Mouse (Mus musculus) forebrain, embryonic 14.5 days (tissue): ENCODE results near the gene N6amt1. TPM values are rescaled to one million over a fixed set of nuclear protein-coding genes. Genes with fewer than 3 reads are reported as not detected.

Source experiments
- ATAC-seq: fragments of 200-750 bp; cut with Nextera tagmentation; 2 replicates; pipeline ENCODE4 v1.8.0; 2017; ENCODE audit warnings: mild to moderate bottlenecking, moderate library complexity
- DNase-seq: peaks from one replicate; pipeline ENCODE4 v3.0.0-alpha.2; 2015; ENCODE audit warnings: low spot score
- H3K27ac ChIP-seq: fragments of 300-500 bp; sonication (generic); 2 replicates; pipeline ENCODE4 v1.5.1; 2014; ENCODE audit warnings: low read depth, mild to moderate bottlenecking, control low read depth, low read length, moderate library complexity
- H3K27me3 ChIP-seq: fragments of 300-500 bp; sonication (generic); replicated peaks from 2 replicates; pipeline ENCODE4 v1.6.1; 2014; ENCODE audit warnings: low read length, control low read depth, mixed read lengths; ENCODE audit not compliant: control insufficient read depth, insufficient read depth
- H3K36me3 ChIP-seq: fragments of 300-500 bp; sonication (generic); 2 replicates; pipeline ENCODE4 v1.6.1; 2014; ENCODE audit warnings: low read length, control low read depth; ENCODE audit not compliant: control insufficient read depth, insufficient read depth
- H3K4me1 ChIP-seq: fragments of 300-500 bp; sonication (generic); 2 replicates; pipeline ENCODE4 v1.6.1; 2014; ENCODE audit warnings: antibody characterized with exemption, low read length, control low read depth; ENCODE audit not compliant: control insufficient read depth, insufficient read depth
- H3K4me2 ChIP-seq: fragments of 300-500 bp; sonication (generic); 2 replicates; pipeline ENCODE4 v1.6.1; 2014; ENCODE audit warnings: mild to moderate bottlenecking, control low read depth, low read length
- H3K4me3 ChIP-seq: fragments of 300-500 bp; sonication (generic); 2 replicates; pipeline ENCODE4 v1.5.1; 2014; ENCODE audit warnings: low read depth, low read length, control low read depth
- H3K9ac ChIP-seq: fragments of 300-500 bp; sonication (generic); 2 replicates; pipeline ENCODE4 v1.6.1; 2014; ENCODE audit warnings: mild to moderate bottlenecking, low read length, control low read depth, moderate library complexity
- H3K9me3 ChIP-seq: fragments of 300-500 bp; sonication (generic); replicated peaks from 2 replicates; pipeline ENCODE4 v1.6.1; 2016; ENCODE audit warnings: low read length, control low read depth, mixed read lengths; ENCODE audit not compliant: control insufficient read depth
- WGBS: fragments of 180-500 bp; shearing (Covaris S2); extraction: QIAGEN DNeasy Blood & Tissue Kit; methylation state at CpG from one replicate; pipeline ENCODE4 v1.1.7; 2014; 5-methylcytosine and 5-hydroxymethylcytosine counted together
- polyA plus RNA-seq: library from polyadenylated mRNA; unstranded; fragments of >200 nt; fragmentation: Nextera tagmentation; extraction: Ambion mirVana; gene quantifications from 2 replicates; pipeline ENCODE4 v1.2.1, GENCODE M21; 2014

The N6amt1 gene
- polyA plus RNA-seq, 1 experiment from 2014 or later = 13.9 TPM

DNA sequence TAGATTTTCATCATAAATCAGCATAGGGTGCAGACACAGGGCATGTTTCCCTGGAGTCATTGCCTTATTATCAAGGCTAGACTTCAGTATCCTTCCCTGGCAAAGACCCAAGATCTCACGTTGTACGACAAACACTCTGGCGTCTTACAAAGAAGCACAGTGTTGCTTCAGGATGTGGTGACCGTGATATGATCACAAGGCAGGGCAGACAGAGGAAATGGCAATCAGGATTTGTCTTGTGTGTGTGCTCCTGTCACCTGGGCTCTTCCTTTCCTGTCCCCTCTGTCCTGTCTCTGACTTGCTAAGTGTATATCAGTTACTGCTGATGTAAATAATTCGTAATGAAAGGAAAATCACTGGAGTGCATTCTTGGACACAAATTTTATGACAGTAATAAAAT is 29.4 kb upstream of the N6amt1 start:
- H3K4me3 ChIP-seq = no peak overlapping the region
- ATAC-seq (no peak), DNase-seq (peak; percentile 18)
- 0 out of 2 replicates have a peak, but pooled peaks cover 5% of the 10 kb centered on the region for H3K4me1 ChIP-seq
- no peak overlapping the region for H3K9ac ChIP-seq
- H3K27ac ChIP-seq = no peak overlapping the region
- no peaks in the 10 kb centered on the region for H3K36me3 ChIP-seq
- 71% methylated on average over 5 of the region's 5 CpGs for WGBS
- no peaks in the 10 kb centered on the region for H3K27me3 ChIP-seq
- no peak overlapping the region for H3K4me2 ChIP-seq
- H3K9me3 ChIP-seq = no peaks in the 10 kb centered on the region

DNA sequence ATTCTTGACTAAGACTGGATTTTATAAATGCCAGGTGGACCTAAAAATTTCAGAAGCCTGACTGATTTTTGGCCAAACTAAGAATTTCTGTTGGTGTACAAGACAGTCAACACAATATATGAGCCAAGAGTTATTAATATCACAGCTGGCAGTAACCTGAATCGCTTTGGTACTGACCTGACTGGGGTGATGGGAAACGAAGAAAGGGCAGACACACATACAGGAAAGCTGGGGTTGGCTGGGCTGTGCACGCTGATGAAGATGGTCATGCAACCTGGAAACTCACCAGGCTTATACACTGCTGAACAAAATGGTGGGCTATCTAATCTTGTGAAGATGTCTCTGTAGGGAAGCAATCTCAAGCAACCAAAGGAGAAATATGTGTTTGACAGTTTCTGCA is 24.0 kb upstream of the N6amt1 start:
- no peaks in the 10 kb centered on the region for H3K4me1 ChIP-seq
- 95% methylated on average over 3 of the region's 3 CpGs for WGBS
- no peaks in the 10 kb centered on the region for H3K9me3 ChIP-seq
- ATAC-seq (no peak), DNase-seq (no peak)
- no peak overlapping the region for H3K4me3 ChIP-seq
- no peak overlapping the region for H3K27ac ChIP-seq
- H3K9ac ChIP-seq = no peak overlapping the region
- H3K4me2 ChIP-seq = no peak overlapping the region
- no peaks in the 10 kb centered on the region for H3K36me3 ChIP-seq
- H3K27me3 ChIP-seq = no peaks in the 10 kb centered on the region

GRCm38 (mm10) chr16:87334756-87335155 is 19.2 kb upstream of the N6amt1 start:
- no peak for ATAC-seq
- 95% methylated on average over 3 of the region's 3 CpGs for WGBS

GRCm38 (mm10) chr16:87341043-87341572 is 12.9 kb upstream of the N6amt1 start:
- WGBS = 83% methylated on average over 6 of the region's 6 CpGs
- Histone ChIP-seq H3K27me3 (no peaks in the 10 kb centered on the region), H3K27ac (no peak overlapping the region), H3K4me3 (no peak overlapping the region), H3K9ac (no peak overlapping the region), H3K4me2 (no peak overlapping the region), H3K9me3 (no peaks in the 10 kb centered on the region), H3K4me1 (no peaks in the 10 kb centered on the region), H3K36me3 (no peaks in the 10 kb centered on the region)
- ATAC-seq = no peak
- no peak for DNase-seq

More at GRCm38 (mm10) chr16:87334756-87335155, 19.2 kb upstream of the N6amt1 start:
- Histone ChIP-seq H3K27ac (no peak overlapping the region), H3K36me3 (no peaks in the 10 kb centered on the region), H3K4me3 (no peak overlapping the region), H3K4me1 (no peaks in the 10 kb centered on the region), H3K9ac (no peak overlapping the region), H3K4me2 (no peak overlapping the region), H3K9me3 (no peaks in the 10 kb centered on the region), H3K27me3 (no peaks in the 10 kb centered on the region)
- DNase-seq = no peak

GRCm38 (mm10) chr16:87348133-87348532 is 5.9 kb upstream of the N6amt1 start:
- Histone ChIP-seq H3K4me3 (no peak overlapping the region), H3K36me3 (no peaks in the 10 kb centered on the region), H3K4me2 (no peak overlapping the region), H3K27me3 (no peaks in the 10 kb centered on the region), H3K27ac (no peak overlapping the region), H3K9me3 (no peaks in the 10 kb centered on the region; the same call in 1 of the 2 replicates), H3K4me1 (no peaks in the 10 kb centered on the region), H3K9ac (no peak overlapping the region)
- DNase-seq (no peak), ATAC-seq (no peak)
- 100% methylated on average over 2 of the region's 2 CpGs for WGBS

- ATAC-seq = no peak
- Histone ChIP-seq H3K9ac (no peak overlapping the region), H3K27ac (no peak overlapping the region), H3K9me3 (no peaks in the 10 kb centered on the region; the same call in 1 of the 2 replicates), H3K36me3 (0 out of 2 replicates have a peak, but pooled peaks cover 1% of the 10 kb centered on the region), H3K4me1 (no peaks in the 10 kb centered on the region), H3K4me3 (no peak overlapping the region), H3K27me3 (no peaks in the 10 kb centered on the region), H3K4me2 (no peak overlapping the region)
- no peak for DNase-seq
- 69% methylated on average over 5 of the region's 5 CpGs for WGBS
Measured at GRCm38 (mm10) chr16:87351386-87352105, 2.4 kb upstream of the N6amt1 start.

DNA sequence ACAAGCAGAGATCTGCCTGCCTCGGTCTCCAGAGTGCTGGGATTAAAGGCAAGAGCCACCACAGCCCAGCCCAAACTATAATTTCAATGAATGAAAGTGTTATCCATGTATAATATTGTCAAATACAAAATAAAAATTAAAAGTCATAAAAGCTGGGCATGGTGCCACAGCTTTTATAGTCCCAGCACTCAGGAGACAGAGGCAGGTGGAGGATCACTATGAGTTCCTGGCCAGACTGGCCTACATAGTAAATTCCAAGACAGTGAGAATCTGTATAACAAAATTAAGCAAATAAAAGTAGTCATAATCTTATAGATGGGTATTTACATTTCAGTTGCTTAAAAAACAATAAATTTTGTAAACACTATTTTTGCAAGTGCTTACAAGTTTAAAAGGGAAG is 380 bp upstream of the N6amt1 start:
- ATAC-seq = peak; percentile 17
- Histone ChIP-seq H3K4me2 (peak overlapping the region; percentile 63), H3K27me3 (no peaks in the 10 kb centered on the region), H3K4me3 (peak overlapping the region; percentile 71), H3K9ac (no peak overlapping the region; the same call in 1 of the 2 replicates), H3K9me3 (no peaks in the 10 kb centered on the region; the same call in 1 of the 2 replicates), H3K4me1 (no peaks in the 10 kb centered on the region), H3K27ac (no peak overlapping the region), H3K36me3 (peaks cover 8% of the 10 kb centered on the region; the same call in 1 of the 2 replicates)
- WGBS = 95% methylated on average over 1 of the region's 1 CpGs
- DNase-seq = no peak

DNA sequence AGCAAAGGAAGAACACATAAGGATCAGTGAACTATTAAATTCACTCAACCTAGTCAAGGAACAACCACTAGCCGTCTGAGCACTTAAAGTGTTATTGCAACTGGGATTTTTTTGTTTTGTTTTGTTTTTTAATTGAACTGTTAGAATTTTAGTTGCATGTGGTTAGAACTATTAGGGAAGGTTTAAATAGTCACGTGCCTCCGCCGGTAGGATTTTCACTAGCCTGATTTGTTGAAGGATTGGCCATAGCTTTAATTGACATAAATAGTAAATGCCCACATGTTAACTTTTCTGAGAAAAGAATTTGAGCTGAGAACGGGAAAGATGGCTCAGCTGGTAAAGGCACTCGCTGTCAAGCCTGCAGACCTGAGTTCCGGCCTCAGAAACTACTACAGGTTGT is 763 bp downstream of the N6amt1 start:
- Histone ChIP-seq H3K9me3 (no peaks in the 10 kb centered on the region; the same call in 1 of the 2 replicates), H3K4me1 (no peaks in the 10 kb centered on the region), H3K9ac (peak overlapping the region; percentile 71), H3K27me3 (no peaks in the 10 kb centered on the region), H3K4me3 (peak overlapping the region; percentile 71), H3K4me2 (peak overlapping the region; percentile 63), H3K27ac (no peak overlapping the region), H3K36me3 (peaks cover 14% of the 10 kb centered on the region; the same call in 1 of the 2 replicates)
- WGBS = 81% methylated on average over 7 of the region's 7 CpGs
- ATAC-seq (no peak; the same call in 1 of the 2 replicates), DNase-seq (no peak)

DNA sequence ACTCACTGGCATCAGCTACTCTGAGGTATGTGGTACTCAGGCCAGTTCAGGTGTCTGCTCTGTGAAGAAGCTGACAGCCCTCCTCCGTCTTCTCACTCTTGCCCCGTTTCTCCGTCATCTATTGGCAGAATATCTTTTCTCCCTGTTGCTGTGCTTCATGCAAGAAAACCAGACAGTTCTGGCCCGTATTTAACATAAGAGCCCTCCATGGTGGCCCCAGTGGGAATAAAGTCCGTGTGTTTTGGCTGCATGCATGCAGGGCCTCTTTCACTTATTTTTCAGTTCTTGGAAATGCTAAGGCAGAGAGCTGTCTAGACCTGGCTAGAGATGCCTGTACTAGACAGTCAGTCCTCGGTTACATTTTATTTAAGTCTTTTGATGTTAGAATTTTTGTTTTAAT is 6.1 kb downstream of the N6amt1 start:
- no peak overlapping the region for H3K4me2 ChIP-seq
- no peak overlapping the region for H3K27ac ChIP-seq
- H3K36me3 ChIP-seq = peaks cover 40% of the 10 kb centered on the region
- no peaks in the 10 kb centered on the region for H3K27me3 ChIP-seq
- ATAC-seq (no peak), DNase-seq (no peak)
- H3K4me3 ChIP-seq = no peak overlapping the region
- no peaks in the 10 kb centered on the region for H3K4me1 ChIP-seq
- H3K9me3 ChIP-seq = no peaks in the 10 kb centered on the region
- 91% methylated on average over 6 of the region's 6 CpGs for WGBS
- no peak overlapping the region for H3K9ac ChIP-seq
